Mouse (Mus musculus) gastrocnemius, postnatal 36 days (tissue): Measurements from ENCODE around the gene Crip2. TPM values are rescaled to one million over a fixed set of nuclear protein-coding genes. Genes with fewer than 3 reads are reported as not detected.
A peak's percentile ranks its signal among the peaks of the same experiment; 100 is the strongest.

ENCODE experiments used
- DNase-seq, 2 experiments: peaks; one replicate each; pipeline ENCODE4 v3.0.0; 2022
- intact Hi-C: fragments of 180-260 bp; cut with DNase I; formaldehyde crosslinking; loops from one replicate; pipeline ENCODE4 v1.15.1; 2025
- total RNA-seq, 2 experiments: library from RNA; stranded (reverse); gene quantifications; 2 replicates each; pipeline ENCODE4 v1.2.3; 2021

The Crip2 gene
- total RNA-seq, 2 experiments from 2014 or later: 30.9 to 39.3 TPM

DNA sequence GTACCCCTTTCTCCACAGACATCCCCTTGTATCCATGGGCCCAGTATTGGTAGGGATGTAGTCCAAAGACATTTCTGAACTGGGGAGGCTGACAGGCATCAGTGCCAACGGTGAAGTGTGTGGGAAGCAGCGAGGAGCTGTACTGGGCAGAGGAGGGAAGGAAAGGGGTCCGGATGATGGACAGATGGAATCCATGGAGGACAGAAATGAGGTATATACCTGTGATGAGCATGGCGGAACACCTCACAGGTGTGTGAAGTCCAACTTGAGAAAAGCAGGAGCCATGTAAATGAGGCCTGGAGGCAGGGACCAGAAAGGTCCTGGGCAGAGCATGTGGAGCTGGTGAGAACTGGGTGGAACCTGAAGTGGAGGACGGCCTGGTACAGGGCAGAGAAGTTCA is 5.6 kb downstream of the Crip2 start:
- intact Hi-C loops: no loop called here
- DNase-seq: no peak

DNA sequence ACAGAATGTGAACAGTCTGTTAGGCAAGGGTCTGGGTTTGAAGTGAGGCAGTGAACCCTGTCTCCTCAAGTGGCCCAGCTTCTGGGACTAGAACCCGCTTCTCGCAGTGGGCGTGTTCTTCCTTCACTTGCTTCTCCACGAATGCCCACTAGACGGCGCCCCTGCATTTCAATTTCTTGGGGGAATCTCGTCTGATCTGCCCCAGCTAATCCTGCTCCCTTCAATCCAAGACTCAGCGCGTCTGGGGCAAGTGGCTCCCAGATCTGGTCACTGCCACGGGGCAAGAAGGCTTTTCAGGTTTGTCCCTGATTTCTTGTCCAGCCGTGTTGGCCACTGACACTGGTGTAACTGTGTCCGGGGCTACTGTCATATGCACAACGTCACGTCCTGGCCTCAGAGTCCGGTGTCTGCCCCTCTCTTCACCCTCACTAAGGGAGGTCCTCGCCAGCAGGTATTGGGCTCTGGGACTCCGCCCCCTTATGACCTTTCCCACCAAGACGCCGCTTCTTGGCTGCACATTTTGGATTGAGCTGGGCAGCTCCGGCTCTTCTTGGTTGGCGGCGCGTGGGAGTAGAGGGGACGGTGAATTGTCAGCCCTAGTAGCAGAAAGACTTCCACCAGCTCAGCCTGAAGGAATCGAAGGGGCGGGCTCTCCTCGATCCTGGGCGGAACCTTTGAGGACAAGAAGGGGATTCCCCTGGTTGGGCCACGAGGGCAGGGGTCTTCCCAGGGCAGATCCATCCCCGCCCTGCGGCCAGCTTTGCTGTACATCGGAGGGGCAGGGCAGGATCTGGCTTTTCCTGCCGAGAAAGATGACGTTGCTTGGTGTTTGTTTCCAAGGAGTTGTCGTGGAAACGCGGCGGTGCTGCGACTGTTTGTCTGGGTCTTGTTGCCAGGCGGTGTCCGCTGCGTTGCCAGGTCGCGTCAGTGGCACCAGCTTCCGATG is 6.3 kb downstream of the Crip2 start, which contains the start of gene Crip1:
Gene Crip1 (plus strand): TSS at position 205 of the 946 bp plus-strand sequence.
- peak; percentile 84 to 92 for DNase-seq
- intact Hi-C loops: no loop called here

DNA sequence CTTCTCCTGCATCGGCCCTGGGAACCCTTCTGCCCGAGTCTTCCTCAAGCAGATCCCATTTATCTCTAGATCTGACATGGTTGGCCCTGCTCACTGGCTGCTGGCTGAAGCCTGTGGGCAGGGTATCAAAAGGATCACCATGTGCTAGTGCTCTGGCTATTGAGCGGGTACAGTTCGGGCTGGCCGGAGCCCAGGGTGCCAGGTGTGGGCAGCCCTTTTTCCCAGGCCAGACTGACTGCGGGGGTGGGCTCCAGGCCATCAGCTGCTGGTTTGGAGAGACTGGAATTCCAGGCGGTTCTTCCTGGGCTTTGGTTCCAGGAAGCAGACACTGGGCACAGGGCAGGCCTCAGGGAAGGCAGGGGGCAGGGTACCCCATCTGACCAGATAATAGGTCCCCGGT is 7.4 kb downstream of the Crip2 start:
- peak; percentile 64 to 67 for DNase-seq
- intact Hi-C loops: no loop called here

DNA sequence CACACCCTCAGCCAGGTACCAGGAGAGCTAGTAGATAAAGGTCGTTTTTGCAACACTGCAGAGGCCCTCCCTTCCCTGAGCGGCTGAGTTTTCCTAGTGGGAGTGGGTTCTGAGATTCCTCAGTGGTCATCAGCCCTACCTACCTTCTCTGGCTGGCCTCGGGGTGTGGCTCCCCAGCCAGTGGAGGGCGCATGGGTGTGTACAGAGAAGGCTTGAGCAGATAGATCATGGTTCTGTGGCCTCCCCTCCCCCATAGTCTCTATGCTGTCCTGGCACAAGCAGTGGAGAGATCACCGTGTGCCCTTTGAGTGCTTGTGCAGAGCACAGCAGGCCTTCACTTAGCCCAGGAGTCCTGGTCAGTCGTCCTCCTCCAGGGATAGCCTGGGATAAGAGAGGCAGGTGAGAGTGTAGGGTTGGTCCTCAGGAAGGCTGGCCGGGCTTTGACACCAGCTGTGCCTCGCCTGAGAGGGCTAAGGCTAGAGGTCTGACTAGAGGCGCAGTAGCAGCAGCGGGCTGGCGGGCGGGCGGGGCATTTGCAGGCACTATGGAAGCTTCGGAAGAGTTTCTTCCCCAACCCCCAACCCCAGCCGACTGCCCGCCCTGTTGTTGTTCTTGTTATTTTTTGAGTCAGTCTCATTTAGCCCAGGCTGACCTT is 8.5 kb downstream of the Crip2 start:
- DNase-seq: peak; percentile 44 to 60
- intact Hi-C loops: no loop called here

DNA sequence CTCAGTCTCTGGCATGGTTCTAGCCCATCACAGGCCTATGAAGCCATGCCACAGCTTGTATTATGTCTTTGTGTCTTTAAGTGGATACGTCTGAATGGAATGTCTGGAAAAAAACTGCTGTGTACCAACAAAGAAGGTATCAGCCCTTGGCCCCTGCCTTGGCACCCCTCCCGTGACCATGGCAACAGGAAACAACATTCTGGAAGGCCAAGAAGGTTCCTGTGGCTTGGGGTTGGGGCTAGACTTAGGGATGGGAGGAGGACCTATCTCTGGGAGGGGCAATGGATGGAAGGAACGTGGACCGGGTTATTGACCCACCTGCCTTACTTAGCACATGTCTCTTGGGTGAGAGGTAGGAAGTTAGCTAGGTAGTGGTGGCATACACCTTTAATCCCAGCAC is 9.3 kb downstream of the Crip2 start:
- intact Hi-C loops: no loop called here
- no peak for DNase-seq

DNA sequence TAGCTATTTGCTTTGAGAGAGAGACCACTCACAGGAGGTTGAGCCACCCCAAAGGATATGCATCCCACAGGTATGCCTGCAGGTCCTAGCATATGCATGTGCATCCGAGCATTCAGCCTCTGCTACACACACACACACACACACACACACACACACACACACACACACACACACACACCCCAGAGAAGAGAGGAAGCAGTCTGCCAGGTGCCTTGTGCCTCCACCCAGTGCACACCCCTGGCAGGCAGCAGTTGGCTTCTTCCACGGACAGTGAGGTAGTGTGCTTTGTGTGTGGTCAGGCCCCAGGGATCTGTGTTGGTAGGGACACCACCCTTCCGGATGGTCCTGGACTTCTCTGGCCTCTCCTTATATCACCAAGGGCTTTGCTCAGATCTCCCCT is 9.9 kb downstream of the Crip2 start:
- DNase-seq: peak in 1 of 2 experiments; percentile 9
- intact Hi-C loops: loop anchor here (5.0 kb wide), 1 partner anchor 148 kb away; the partner anchor contains the start of gene Brf1

DNA sequence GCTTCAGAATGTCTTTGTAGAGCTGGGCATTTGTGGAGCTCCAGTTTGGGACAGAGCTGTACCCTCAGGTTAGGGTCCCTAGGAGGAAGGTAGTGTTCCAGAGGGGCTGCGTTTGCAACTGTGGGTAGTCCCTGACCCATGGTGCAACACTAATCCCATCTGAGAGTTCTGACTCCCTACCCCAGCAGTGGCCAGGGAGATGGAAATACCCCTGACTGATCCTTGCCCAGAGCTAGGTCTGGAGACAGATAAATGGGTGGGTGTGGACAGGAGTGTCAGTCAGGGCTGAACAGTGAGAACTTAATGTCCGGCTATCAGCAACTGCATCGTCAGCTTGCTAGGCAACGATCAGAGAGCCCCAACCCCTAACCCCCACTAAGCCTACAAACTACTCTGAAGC is 10.6 kb downstream of the Crip2 start:
- peak in 1 of 2 experiments; percentile 12 for DNase-seq
- intact Hi-C loops: loop anchor here (5.0 kb wide), 1 partner anchor 148 kb away; the partner anchor contains the start of gene Brf1

DNA sequence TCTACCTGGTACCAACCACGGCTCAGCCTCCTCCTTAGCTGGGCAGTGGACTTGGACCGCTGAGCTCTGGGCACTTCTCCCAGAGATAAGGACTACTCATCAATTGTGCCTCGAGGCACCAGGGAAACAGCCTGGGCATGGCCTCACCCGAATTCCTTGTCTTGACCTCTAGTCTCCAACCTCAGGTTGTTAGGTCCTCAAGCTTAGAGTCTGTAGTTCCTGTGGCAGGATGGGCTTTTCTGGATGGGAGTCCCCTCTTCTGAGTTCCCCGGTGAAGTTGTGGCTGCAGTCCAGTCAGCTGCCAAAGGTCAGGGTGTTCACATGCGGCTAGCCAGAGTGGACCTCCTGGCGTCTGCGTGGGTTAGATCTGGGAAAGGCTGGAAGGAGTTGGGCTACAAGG is 11.0 kb downstream of the Crip2 start:
- DNase-seq: no peak
- intact Hi-C loops: loop anchor here (5.0 kb wide), 1 partner anchor 149 kb away; the partner anchor contains the start of gene Brf1

DNA sequence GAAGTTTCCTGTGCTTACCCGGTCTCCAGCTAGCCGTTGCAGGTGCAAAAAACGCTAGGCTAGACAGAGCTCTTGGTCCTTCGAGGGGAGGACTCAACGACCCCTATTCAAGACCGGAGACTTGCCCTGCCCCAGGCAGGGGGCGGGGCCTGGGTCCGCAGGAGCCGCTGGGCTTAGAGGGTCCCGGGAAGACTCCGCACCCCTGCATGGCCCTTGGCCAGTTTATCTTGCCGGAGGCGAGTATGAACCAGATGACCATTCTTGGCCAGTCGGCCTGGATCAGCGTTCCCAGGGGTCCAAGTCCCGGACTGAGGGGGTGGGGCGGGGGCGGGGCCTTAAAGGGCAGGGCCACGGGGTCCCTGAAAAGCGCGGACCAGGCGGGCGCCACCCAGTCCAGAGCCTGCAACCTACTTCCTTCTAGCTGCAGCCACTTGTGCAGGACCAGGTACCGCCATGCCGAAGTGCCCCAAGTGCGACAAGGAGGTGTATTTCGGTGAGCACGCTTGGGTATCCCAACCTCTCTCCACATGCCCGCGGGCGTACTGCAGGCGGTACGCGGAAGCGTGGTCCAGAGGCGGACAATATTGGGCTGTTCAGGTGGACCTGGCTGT is 11.7 kb downstream of the Crip2 start:
- DNase-seq: peak; percentile 65 to 66
- intact Hi-C loops: loop anchor here (5.0 kb wide), 1 partner anchor 149 kb away; the partner anchor contains the start of gene Brf1

DNA sequence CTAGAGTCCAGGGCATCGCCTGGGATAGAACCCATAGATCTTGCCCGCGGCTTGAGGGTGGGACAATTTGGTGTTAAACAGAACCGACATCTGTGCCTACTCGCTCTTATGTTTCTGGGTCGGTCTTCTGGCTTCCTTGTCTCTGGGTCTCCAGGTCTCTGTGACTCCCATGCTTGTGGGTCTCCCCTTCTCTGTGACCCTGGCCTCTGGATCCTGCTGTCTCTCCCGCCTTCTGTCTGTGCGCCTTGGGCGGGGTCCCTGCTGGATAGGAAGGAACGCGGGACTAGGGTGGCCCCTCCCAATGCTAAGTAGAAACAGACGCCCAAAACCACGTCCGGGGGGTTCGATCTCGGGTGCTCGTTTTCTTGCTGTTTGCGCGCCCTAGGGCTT is 12.2 kb downstream of the Crip2 start:
- intact Hi-C loops: loop anchor here (5.0 kb wide), 1 partner anchor 150 kb away; the partner anchor contains the start of gene Brf1

DNA sequence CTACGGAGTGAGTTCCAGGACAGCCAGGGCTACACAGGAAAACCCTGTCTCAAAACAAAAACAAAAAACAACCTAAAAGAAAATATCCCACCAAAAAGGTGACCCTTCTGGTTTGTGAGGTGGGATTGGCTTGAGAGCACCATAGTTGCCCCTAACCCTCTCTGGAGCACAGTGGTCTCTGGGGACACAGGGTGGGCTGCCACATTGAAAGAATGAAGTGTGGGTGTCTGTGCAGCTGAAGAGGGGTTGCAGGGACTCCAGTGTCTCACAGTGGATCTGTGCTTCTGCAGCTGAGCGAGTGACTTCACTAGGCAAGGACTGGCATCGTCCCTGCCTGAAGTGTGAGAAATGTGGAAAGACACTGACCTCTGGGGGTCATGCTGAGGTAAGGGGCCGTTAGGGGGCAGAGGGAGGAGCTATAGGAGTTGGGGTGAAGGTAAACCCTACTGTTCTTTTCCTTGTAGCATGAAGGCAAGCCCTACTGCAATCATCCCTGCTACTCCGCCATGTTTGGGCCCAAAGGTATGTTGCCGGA is 13.0 kb downstream of the Crip2 start:
- intact Hi-C loops: loop anchor here (5.0 kb wide), 1 partner anchor 151 kb away; the partner anchor contains the start of gene Brf1
- no peak for DNase-seq

More for the DNA sequence above, 12.2 kb downstream of the Crip2 start:
- peak in 1 of 2 experiments; percentile 42 for DNase-seq

DNA sequence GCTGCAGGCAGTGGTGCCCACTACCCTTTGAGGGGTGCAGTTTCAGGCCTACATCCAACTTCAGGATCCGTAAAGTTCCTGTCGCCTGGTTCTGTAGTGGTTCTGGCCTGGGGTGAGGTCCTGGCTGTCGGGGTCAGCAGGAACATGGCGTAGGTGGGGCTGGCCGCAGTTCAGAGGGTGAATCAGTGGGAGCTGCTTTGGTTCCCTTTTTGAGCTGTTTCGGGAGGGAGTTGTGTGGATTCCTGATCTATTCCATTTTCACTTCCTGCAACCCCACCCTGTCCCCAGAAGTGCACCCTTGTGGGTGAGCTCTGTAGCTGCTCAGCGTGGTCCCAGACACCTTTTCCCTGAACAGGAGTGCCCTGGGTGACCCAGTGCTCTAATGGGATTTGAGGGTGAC is 13.9 kb downstream of the Crip2 start:
- intact Hi-C loops: loop anchor here (5.0 kb wide), 1 partner anchor 152 kb away; the partner anchor contains the start of gene Brf1
- peak in 1 of 2 experiments; percentile 30 for DNase-seq

DNA sequence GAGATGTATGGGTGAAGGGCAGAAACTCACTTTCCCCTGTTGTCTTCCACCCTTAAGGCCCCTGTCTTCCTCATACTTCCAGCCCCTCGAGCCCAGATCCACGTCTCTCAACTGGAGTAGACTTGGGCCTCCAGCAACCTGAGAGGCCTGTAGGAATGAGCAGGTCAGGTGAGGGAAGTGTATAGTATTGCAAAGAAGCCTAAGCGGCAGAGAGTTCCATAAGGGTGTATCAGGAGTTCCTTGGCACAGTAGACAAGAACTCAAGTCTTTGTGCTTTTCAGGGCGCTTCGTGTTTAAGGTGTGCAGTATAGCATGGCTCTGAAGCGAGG is 14.7 kb downstream of the Crip2 start:
- no peak for DNase-seq
- intact Hi-C loops: loop anchor here (1.0 to 5.0 kb wide), 2 partner anchors 35 to 152 kb away; partner anchors contain the start of gene Brf1

DNA sequence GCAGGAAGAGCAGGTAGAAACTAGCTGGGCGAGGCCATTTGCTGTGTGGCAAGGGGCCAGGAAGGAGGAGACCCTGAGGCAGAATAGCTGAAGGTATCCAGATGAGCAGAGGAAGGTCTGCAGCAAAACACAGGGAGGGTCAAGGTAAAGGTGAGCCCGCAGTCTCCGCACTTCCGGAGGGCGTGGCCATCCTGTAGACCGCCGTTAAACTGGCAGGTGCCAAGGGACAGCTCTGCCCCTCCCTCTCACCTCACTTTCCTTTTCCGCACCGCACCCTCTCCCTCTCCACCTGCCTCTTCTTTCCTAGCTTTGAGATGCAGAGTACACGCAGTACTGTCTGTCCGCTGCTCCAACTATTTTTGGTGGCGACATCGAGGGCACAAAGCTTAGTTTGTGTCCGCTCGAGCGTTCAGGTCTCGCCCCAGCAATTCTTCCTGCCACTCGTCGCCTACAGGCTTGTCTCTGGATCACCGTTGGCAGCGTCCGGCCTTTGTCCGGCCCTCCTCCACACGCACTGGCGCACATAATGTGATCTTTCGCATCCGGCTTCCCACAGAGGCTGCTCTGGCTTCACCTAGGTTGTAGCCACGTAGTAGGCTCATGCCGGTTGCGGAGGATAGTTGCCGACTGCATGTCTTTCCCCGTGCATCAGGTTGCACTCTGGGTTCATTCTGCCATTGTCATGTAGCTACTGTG is 15.2 kb downstream of the Crip2 start:
- intact Hi-C loops: loop anchor here (1.0 kb wide), 1 partner anchor 36 kb away; no protein-coding TSS in a partner anchor
- DNase-seq: peak in 1 of 2 experiments; percentile 57

DNA sequence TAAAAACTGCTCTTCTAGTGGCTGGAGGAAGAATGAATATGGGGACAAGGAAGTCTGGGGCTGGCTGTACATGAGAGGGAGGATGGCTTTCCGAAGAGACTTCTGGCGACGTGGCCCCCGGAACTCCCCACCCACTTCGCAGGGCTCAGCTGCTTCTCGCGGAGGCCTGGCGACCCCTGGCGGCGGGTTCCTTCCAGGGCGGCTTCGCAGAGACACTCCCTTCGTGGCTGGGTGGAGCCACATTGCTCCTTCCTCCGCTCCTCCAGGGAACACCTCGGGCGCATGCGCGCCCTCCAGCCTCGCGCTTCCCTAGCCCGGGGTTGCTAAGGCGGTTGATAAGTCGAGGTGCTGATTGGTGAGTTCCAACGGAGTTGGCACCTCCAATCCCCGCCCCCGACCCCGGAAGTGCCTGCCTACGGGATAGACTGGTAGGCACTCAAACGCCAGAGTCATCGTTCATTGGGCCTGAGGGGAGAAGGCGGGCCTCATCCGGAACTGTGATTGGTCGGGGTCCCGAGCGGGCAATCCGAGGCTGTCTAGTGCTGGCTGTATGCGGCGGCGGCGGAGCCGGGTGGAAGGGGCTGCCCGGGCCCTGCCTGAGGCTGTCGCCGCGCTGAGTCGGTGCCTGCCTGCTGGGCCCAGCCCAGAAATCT is 16.0 kb downstream of the Crip2 start, which contains the start of gene Tedc1:
Gene Tedc1 (plus strand): TSS at position 535 of the 653 bp plus-strand sequence.
- peak; percentile 98 to 100 for DNase-seq
- intact Hi-C loops: loop anchor here (1.0 kb wide), 1 partner anchor 37 kb away; no protein-coding TSS in a partner anchor

DNA sequence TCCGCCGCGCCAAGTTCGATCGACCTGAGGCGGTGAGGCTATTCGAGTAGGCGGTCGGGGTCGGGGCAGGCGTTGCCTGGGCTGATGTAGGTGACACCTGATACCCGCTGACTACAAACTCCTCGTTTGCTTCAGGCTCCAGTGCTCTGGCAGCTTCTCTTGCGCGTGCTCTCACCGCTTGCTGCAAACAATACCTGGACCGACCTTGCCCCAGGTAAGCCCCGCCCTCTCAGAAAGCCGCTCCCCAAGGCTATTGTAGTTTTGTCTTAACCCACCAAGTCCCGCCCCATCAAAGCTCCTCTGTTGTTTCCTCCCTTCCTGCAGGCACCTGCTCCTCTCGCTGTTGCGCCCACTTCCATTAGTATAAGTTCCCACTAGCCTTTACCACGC is 16.5 kb downstream of the Crip2 start:
- no peak for DNase-seq
- intact Hi-C loops: no loop called here

DNA sequence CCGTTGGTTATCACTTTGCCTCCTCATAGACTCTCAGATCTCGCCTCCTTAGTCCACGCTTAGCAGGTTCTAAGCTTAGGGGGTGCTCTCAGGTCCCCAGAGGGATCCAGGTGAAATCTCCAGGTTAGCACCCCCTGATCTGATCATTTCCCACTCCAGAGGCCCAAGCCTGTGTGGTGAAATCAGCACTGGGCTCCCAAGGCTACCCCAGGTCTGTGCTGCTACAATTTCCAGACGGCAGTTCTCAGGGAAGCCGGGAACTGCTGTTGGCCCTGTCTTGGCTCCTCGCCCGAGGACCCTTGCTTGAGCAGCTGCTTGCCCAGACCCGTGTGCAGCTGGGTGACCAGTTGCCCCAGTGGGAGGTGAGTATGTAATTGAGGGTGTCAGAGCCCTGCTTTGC is 17.0 kb downstream of the Crip2 start:
- intact Hi-C loops: no loop called here

DNA sequence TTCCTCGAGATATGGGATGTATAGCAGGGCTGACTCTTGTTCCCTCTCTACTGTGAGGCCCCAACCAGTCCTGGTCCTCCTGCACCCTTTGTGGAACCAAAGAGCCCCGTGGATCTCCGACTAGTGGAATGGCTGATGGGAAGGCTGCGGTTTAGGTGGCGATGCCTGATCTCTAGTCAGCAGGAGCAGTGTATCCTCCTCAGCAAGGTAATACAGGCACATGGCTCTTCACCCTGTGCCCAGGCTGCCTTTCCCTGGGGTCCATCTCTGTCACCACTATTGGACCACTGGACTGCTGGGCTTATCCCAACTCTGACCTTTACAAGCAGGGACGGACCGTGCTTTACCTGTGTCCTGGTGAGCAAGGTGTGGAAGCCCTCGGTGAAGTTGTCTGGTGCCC is 17.5 kb downstream of the Crip2 start:
- intact Hi-C loops: no loop called here

More for the DNA sequence above, 17.0 kb downstream of the Crip2 start:
- DNase-seq: no peak

DNA sequence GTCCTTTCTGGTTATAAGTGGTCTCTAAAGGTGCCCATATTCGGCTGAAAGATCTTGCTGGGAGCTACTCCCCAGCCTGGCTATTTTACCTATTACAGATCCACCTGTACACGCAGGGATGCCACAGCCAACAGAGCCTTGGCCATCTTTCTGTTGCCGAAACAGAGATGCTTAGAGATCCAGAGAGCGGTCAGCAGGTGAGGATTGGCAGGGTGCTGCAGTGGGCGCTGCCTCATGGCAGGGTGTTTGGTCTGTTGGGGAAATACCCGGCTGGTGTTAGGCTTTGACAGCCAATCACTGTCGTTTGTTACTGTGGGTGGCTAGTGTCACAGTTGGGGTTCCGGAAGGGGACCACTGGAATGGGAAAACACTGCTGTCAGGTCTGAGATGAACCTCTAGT is 17.9 kb downstream of the Crip2 start:
- no peak for DNase-seq
- intact Hi-C loops: no loop called here

More for the DNA sequence above, 17.5 kb downstream of the Crip2 start:
- no peak for DNase-seq
